Mouse (Mus musculus): ENCODE measurements around the gene Cldn6. TPM values are rescaled to one million over a fixed set of nuclear protein-coding genes. Genes with fewer than 3 reads are reported as not detected.

Gene Cldn6
- total and polyA plus RNA-seq, 3 experiments, result not detected

DNA sequence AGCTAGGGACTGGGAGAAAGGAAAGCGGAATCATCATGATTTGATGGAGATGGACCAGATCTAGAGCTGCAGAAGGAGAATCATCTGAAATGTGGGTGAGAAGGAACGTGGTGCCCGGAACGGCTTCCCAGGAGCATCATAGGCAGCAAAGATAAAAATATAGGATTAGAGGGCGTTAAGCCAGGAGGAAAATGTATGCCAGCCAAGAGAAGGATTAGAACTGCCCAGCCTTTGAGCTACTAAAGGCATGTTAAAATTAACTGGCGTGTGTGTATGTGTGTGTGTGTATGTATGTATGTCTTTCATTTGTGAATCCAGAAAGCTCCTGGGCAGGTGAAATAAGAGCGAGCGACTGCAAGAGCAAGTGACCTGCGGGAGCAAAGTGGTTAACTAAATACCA is 24.3 kb downstream of the Cldn6 start:
- no peak overlapping the region for H3K4me2 ChIP-seq (ENCODE audit: insufficient read depth, low read depth, poor library complexity, severe bottlenecking)
- dilution Hi-C loops (cut with MboI; ENCODE audit: extremely low pct_ligation_motif_present, extremely low pct_unique_long_range_greater_than_20kb, low sequenced_read_pairs) (no loop called here), in situ Hi-C loops (cut with MboI; ENCODE audit: low pct_ligation_motif_present, low pct_unique_long_range_greater_than_20kb, low sequenced_read_pairs) (loop anchor here (5.0 kb wide), 1 partner anchor 41 kb away; the partner anchor contains the start of gene Bicdl2)
- H3K36me3 ChIP-seq (replicated peaks in 1 of 2; ENCODE audit: control insufficient read depth in 1 of 2, insufficient read depth in 1 of 2, low read length in 1 of 2), result no peaks in the 10 kb centered on the region
- no peak for TF ChIP-seq HCFC1 (IDR thresholded peaks at IDR 0.05; ENCODE audit: low read depth, low read length)
- TF ChIP-seq E2F4 (IDR thresholded peaks at IDR 0.05; ENCODE audit: insufficient replicate concordance, low read depth, low read length), result no peak
- no peak for TF ChIP-seq ZKSCAN1 (IDR thresholded peaks at IDR 0.05; ENCODE audit: borderline replicate concordance, low read depth, low read length)
- no peak for TF ChIP-seq ELF1 (IDR thresholded peaks at IDR 0.05; ENCODE audit: low read depth, low read length)
- TF ChIP-seq CHD1 (IDR thresholded peaks at IDR 0.05; ENCODE audit: low read depth, low read length), result no peak
- no peak for TF ChIP-seq NRF1 (IDR thresholded peaks at IDR 0.05; ENCODE audit: low read depth, low read length)
- no peak for TF ChIP-seq JUND (conservative IDR thresholded peaks at IDR 0.05; ENCODE audit: low read depth, low read length)
- TF ChIP-seq MYC (IDR thresholded peaks at IDR 0.05; ENCODE audit: low read depth, low read length), result no peak
- TF ChIP-seq SMC3 (IDR thresholded peaks at IDR 0.05; ENCODE audit: low read depth, low read length), result no peak
- TF ChIP-seq MAFK (IDR thresholded peaks at IDR 0.05; ENCODE audit: insufficient replicate concordance, low read length), result no peak
- TF ChIP-seq MXI1 (IDR thresholded peaks at IDR 0.05; ENCODE audit: low read depth, low read length), result no peak
- no peak for TF ChIP-seq ETS1 (conservative IDR thresholded peaks at IDR 0.05; ENCODE audit: low read depth, low read length)
- no peak for DNase-seq (ENCODE audit: extremely low read depth)
- H3K9ac ChIP-seq (ENCODE audit: insufficient read depth, low read depth), result no peak overlapping the region
- no peaks in the 10 kb centered on the region for H3K79me2 ChIP-seq (replicated peaks; ENCODE audit: control insufficient read depth, extremely low read depth, insufficient read depth, poor library complexity, severe bottlenecking)
- peaks cover 5 to 9% of the 10 kb centered on the region in 2 experiments for H3K4me1 ChIP-seq (ENCODE audit: control insufficient read depth in 1 of 2, insufficient read depth in 2 of 2)
- no peak overlapping the region for H3K27ac ChIP-seq (ENCODE audit: insufficient read depth, low read depth)
- no peaks in the 10 kb centered on the region for H3K9me3 ChIP-seq (replicated peaks; ENCODE audit: low read length)
- H3K27me3 ChIP-seq (replicated peaks), result peaks cover 86% of the 10 kb centered on the region
- no peak overlapping the region for H3K4me3 ChIP-seq (replicated peaks in 1 of 3; ENCODE audit: low read depth in 2 of 3, low read length in 2 of 3, poor library complexity in 1 of 3)

DNA sequence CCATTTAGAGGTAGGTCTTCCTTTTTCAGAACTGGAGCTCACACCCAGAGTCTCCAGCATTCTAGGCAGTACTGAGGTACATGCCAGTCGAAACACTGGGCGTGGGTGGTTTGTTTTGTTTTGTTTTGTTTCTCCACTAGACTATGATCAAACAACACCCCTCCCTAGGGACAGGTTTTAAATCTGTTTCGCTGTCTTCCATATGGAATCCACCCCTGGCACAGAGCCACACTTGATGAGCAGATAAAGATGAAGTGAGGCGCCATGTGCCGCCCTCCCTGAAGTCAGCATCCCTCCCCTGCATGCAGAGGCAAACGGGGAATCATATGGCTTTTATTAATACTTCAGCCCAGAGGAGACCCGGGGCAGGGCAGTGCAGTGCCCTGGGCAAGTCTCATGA is 25.7 kb downstream of the Cldn6 start:
- Histone ChIP-seq H3K79me2 (replicated peaks; ENCODE audit: control insufficient read depth, extremely low read depth, insufficient read depth, poor library complexity, severe bottlenecking) (no peaks in the 10 kb centered on the region), H3K4me3 (replicated peaks in 1 of 3; ENCODE audit: low read depth in 2 of 3, low read length in 2 of 3, poor library complexity in 1 of 3) (no peak overlapping the region), H3K4me2 (ENCODE audit: insufficient read depth, low read depth, poor library complexity, severe bottlenecking) (no peak overlapping the region), H3K27ac (ENCODE audit: insufficient read depth, low read depth) (no peak overlapping the region), H3K9me3 (replicated peaks; ENCODE audit: low read length) (no peaks in the 10 kb centered on the region), H3K27me3 (replicated peaks) (peaks cover 81% of the 10 kb centered on the region), H3K4me1 (ENCODE audit: control insufficient read depth in 1 of 2, insufficient read depth in 2 of 2) (peaks cover 0 to 6% of the 10 kb centered on the region in 2 experiments; a peak in 2 of 4 replicates), H3K9ac (ENCODE audit: insufficient read depth, low read depth) (no peak overlapping the region), H3K36me3 (replicated peaks in 1 of 2; ENCODE audit: control insufficient read depth in 1 of 2, insufficient read depth in 1 of 2, low read length in 1 of 2) (no peaks in the 10 kb centered on the region)
- in situ Hi-C loops (cut with MboI; ENCODE audit: low pct_ligation_motif_present, low pct_unique_long_range_greater_than_20kb, low sequenced_read_pairs) (loop anchor here (5.0 kb wide), 2 partner anchors 42 to 127 kb away; partner anchors contain the start of gene Bicdl2), dilution Hi-C loops (cut with MboI; ENCODE audit: extremely low pct_ligation_motif_present, extremely low pct_unique_long_range_greater_than_20kb, low sequenced_read_pairs) (no loop called here)
- no peak for DNase-seq (ENCODE audit: extremely low read depth)
- no peak for TF ChIP-seq RCOR1 (conservative IDR thresholded peaks at IDR 0.05; ENCODE audit: low read depth, low read length)
- no peak for TF ChIP-seq RAD21 (IDR thresholded peaks at IDR 0.05; ENCODE audit: low read depth, low read length)
- no peak for TF ChIP-seq PAX5 (IDR thresholded peaks at IDR 0.05; ENCODE audit: low read length)
- no peak for TF ChIP-seq MAX (IDR thresholded peaks at IDR 0.05; ENCODE audit: low read length)
- TF ChIP-seq E2F4 (IDR thresholded peaks at IDR 0.05; ENCODE audit: insufficient replicate concordance, low read depth, low read length), result no peak
- no peak for TF ChIP-seq TCF12 (IDR thresholded peaks at IDR 0.05; ENCODE audit: low read depth, low read length)
- TF ChIP-seq MAZ (IDR thresholded peaks at IDR 0.05; ENCODE audit: low read depth, low read length), result no peak
- no peak for TF ChIP-seq UBTF (IDR thresholded peaks at IDR 0.05; ENCODE audit: low read depth, low read length)
- TF ChIP-seq KAT2A (IDR thresholded peaks at IDR 0.05; ENCODE audit: insufficient replicate concordance, low read length), result no peak
- no peak for TF ChIP-seq CHD1 (IDR thresholded peaks at IDR 0.05; ENCODE audit: low read depth, low read length)
- TF ChIP-seq MXI1 (IDR thresholded peaks at IDR 0.05; ENCODE audit: low read depth, low read length), result no peak
